Comparison of ENCODE assay signal across 8 mouse cellular contexts in the genomic region with DNA sequence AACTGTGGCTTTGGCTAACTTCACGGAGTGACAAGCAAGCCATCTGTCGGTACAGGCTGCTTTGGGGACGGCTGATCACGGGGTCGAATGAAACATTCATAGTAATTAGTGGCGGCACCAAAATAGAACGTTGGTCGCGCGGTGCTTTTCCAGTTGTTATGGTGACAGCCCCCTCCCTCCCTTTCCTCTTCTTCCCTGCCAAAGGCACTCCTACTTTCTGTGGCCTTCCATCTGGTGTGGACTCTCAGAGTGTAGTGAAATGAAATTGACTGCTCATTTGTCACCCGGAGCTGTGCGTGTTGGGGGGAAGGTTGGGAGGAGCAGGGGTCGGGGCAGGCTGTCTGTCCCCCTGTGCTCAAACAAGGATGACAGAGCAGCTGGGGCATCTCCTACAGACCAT.
DNase-seq lines count a peak whose midpoint lies in the region; ATAC-seq lines count a peak whose summit lies in the region.

No protein-coding gene starts in this region.

- H3K9ac ChIP-seq in heart, embryonic 13.5 days: no peak overlapping the region

- H3K9me3 ChIP-seq in heart, embryonic 13.5 days: no peaks in the 10 kb centered on the region

- H3K4me1 ChIP-seq in heart, embryonic 13.5 days: peaks cover 13% of the 10 kb centered on the region

- DNase-seq in cerebellum, adult 11 months: peak; percentile 56
- DNase-seq in embryo, embryonic 9.5 days (ENCODE audit: extremely low spot score): peak; percentile 31
- peak; percentile 11 to 45 for DNase-seq in kidney, postnatal 25 days
- DNase-seq in lung, postnatal 10 days: peak; percentile 69
- peak; percentile 68 for DNase-seq in right cerebral cortex, postnatal 14 days
- no peak for DNase-seq in T-cell, adult 2 months (ENCODE audit: low spot score)
- no peak for DNase-seq in spleen, postnatal 14 days (ENCODE audit: low spot score in 2 of 2)

- H3K27ac ChIP-seq in heart, embryonic 13.5 days (replicated peaks): no peak overlapping the region

- H3K36me3 ChIP-seq in heart, embryonic 13.5 days: no peaks in the 10 kb centered on the region

- 37% methylated on average over 13 of the region's 13 CpGs for WGBS in heart, embryonic 13.5 days

- no peaks in the 10 kb centered on the region for H3K27me3 ChIP-seq in heart, embryonic 13.5 days (replicated peaks)

- H3K4me3 ChIP-seq in heart, embryonic 13.5 days: no peak overlapping the region

- H3K4me2 ChIP-seq in heart, embryonic 13.5 days: peak overlapping the region; percentile 42

- no peak; the same call in 1 of the 2 replicates for ATAC-seq in heart, embryonic 13.5 days (ENCODE audit: extremely low read depth, insufficient number of reproducible peaks, low FRiP score, low TSS enrichment)

Comparison
In these comparisons a context has a peak if more than half of its experiments do, and no peak if none do; other contexts are left out.
1. DNase-seq: peak in cerebellum, adult 11 months (single experiment), embryo, embryonic 9.5 days (single experiment), kidney, postnatal 25 days (2 of 2), lung, postnatal 10 days (single experiment) and right cerebral cortex, postnatal 14 days (single experiment); none in T-cell, adult 2 months (single experiment) and spleen, postnatal 14 days (0 of 2).